Mouse (Mus musculus) E14TG2a.4 (cell line): ENCODE data around the gene Cacna1f.

ENCODE experiments used
- CTCF ChIP-seq: conservative IDR thresholded peaks from 2 replicates; pipeline ENCODE4 v1.5.1; 2014; ENCODE audit warnings: low read length
- NANOG ChIP-seq: IDR thresholded peaks from 2 replicates; pipeline ENCODE4 v1.6.1; 2014; ENCODE audit warnings: borderline replicate concordance, low read length, mixed read lengths
- POU5F1 ChIP-seq: IDR thresholded peaks from 2 replicates; pipeline ENCODE4 v1.6.1; 2014; ENCODE audit warnings: low read length, borderline replicate concordance

DNA sequence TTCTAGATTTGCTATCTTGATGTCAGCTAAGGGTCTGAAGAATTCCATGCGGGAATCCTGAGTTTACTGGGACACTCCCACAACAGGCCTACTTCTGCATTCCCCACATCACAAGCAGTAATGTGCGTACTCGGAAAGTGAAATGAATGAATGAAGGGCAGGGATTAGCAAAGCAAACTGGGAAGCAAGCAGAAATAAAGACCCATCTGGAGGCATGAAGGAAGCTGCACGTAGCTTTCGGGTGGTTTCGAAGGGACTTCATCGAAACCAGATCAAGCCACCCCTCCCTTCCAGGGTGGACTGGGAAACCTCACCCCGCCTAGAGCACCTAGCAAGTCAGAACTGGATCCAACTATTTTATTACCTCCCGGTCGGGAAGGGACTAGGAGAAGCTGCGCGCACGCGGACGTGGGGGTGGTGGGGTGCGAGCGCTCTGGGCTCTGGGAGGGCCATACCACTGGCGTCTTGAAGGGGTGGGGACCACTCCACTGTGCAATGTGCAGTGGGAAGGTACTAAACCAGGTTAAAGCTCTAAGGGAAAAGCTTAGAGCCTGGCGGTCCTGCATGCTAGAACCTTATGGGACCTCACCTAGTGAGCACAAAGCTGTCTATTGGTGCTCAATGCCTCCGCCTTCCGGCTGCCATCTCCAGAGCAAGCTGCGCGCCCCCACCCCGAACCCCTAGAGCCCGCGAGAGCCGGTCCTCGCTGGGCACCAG, 67.6 kb downstream of the Cacna1f start:
- TF ChIP-seq CTCF: no peak
- no peak for TF ChIP-seq NANOG
- TF ChIP-seq POU5F1: no peak
